Mouse (Mus musculus) heart, postnatal 10 days (tissue): ENCODE results near the gene Tnfrsf13b. TPM values are rescaled to one million over a fixed set of nuclear protein-coding genes. Genes with fewer than 3 reads are reported as not detected.
"Not testable (repeated sequence)": the region's sequence is repeated elsewhere in the genome, so short reads cannot be mapped to it uniquely, and the experiment has no call there.

ENCODE experiments used
- DNase-seq, 2 experiments: peaks; one replicate each; pipeline ENCODE4 v3.0.0; 2021
- intact Hi-C: fragments of 180-260 bp; cut with DNase I; formaldehyde crosslinking; loops from one replicate; pipeline ENCODE4 v1.15.1; 2025
- total RNA-seq, 2 experiments: library from RNA; stranded (reverse); gene quantifications; 2 replicates each; pipeline ENCODE4 v1.2.3; 2021

Tnfrsf13b gene
- total RNA-seq, 2 experiments from 2014 or later, result 0.91 to 1.0 TPM

GRCm38 (mm10) chr11:61163341-61163740 lies 36.8 kb downstream of the Tnfrsf13b start:
- intact Hi-C loops, result no loop called here
- no peak for DNase-seq

GRCm38 (mm10) chr11:61164366-61164765 lies 37.8 kb downstream of the Tnfrsf13b start:
- no peak for DNase-seq
- intact Hi-C loops, result no loop called here

- intact Hi-C loops, result no loop called here
- DNase-seq, result no peak
These were observed 38.3 kb downstream of the Tnfrsf13b start for GRCm38 (mm10) chr11:61164881-61165280.

DNA sequence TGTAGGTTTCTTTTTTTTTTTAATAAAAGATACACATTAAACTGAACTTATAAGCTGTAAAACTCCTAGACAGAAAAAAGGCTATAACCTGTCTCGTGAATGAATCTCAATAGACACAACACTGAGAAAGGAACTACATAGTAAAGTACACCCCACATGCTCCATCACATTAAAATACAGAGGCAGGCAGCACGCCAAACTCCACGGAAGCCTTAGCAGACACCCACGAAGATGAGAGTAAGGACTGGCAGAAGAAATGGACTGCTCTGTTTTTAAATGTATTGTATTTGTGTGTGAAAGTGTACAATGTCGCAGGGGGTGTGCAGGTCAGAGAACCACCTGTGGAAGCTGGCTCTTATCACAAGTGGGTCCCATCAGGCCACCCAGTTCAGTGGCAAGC lies 43.6 kb downstream of the Tnfrsf13b start:
- intact Hi-C loops, result no loop called here
- DNase-seq, result no peak

GRCm38 (mm10) chr11:61173477-61173876 lies 46.9 kb downstream of the Tnfrsf13b start:
- DNase-seq, intact Hi-C loops: not testable (repeated sequence)

DNA sequence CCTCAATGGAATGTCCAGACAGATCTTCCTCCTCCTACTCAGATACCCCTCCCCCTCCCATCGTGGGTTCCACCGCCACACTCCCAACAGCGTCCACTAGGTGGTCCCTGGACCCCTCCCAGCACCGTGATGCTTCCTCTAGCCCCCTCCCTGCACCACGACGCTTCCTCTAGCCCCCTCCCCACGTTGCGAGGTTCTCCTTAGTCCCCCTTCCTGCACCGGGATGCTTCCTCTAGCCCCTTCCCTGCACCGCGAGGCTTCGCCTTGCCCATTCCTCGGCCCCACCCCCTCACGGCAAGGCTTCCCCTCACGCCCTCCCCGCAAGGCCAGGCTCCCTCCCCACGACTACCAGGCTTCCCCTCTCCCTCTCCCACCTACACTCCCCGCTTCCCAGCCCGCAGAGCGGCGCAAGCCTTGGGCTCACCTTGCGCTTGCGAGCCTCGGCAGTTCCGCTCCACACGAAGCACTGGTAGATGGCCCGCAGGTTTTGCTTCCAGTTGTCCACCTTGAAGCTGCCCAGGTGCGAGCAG lies 47.8 kb downstream of the Tnfrsf13b start:
- intact Hi-C loops, result no loop called here
- no peak for DNase-seq

- intact Hi-C loops, result no loop called here
- peak; percentile 100 for DNase-seq
These were observed 48.5 kb downstream of the Tnfrsf13b start, which contains the start of gene Usp22 for GRCm38 (mm10) chr11:61174821-61175658. TSS of gene Usp22 (minus strand) at chr11:61175055.

DNA sequence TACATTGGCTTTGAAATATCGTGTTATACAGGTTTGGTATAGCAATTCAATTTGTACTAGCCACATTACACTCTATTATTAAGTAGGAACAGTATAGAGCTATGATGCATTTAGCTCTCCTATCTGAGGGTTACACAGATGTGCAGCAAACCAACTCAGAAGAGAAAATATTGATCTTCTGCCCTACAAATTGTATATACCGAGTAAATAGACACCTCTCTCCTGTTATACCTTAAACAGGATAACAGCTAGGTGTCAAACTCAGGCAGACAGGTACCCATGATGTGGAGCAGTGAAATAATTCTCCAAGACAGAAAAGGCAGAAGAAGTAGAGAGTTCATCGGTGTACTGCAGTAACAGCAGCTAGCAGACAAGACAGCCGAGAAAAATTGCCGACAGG lies 49.2 kb downstream of the Tnfrsf13b start:
- intact Hi-C loops, result no loop called here
- DNase-seq, result no peak

DNA sequence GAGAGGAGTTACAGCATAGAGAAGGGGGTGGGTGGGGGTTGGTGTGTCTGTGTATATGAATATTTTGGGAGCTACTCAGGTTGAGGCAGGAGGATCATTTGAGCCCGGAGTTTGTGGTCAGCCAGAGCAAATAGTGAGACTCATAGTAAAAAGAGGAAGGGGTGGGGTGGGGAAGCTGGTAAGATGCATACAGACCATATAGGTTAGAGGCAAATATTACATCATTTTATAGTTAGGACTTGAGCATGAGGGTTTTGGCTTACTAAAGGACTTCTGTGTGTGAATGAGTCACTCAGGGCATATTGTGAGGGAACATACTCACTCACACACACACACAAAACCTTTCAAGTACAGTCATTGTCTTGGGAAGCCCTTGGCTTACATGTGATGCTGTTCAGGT lies 49.8 kb downstream of the Tnfrsf13b start:
- intact Hi-C loops, result no loop called here
- DNase-seq, result no peak

DNA sequence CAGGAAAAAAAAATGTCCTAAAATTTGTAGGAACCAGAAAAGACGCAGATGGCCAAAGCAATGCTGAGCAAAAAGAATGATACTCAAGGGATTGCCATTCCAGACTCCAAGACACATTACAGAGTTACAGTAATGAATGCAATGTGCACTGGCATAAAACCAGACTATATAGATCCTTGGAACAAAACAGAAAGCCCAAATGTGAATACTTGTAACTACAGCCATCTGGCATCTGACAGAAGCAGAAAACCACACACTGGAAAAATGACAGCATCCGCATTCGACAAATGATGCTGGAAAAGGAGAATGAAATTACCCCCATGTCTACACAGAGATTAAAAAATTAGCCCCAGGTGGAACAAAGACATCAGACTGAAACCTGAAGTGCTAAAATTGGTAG lies 53.8 kb downstream of the Tnfrsf13b start:
- DNase-seq, result no peak
- intact Hi-C loops, result no loop called here

DNA sequence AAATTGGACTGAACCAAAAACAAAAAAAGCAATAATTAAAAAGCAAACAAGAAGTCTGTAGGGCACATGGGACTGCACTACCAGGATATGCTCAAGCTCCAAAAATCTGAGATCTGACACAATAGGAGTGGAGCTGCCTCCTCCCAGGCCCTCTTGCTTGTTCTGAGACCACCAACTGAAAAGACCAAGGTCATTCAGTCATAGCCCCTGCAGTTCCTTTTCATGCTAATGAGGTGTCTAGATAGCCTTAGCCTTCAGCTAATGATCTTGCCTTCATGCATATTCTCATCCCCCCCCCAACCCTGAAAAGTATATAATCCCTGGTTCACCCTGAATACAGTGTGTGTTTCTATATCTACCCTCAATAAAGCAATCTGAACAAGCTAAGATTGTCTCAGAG lies 55.1 kb downstream of the Tnfrsf13b start:
- intact Hi-C loops, result no loop called here
- DNase-seq, result no peak

DNA sequence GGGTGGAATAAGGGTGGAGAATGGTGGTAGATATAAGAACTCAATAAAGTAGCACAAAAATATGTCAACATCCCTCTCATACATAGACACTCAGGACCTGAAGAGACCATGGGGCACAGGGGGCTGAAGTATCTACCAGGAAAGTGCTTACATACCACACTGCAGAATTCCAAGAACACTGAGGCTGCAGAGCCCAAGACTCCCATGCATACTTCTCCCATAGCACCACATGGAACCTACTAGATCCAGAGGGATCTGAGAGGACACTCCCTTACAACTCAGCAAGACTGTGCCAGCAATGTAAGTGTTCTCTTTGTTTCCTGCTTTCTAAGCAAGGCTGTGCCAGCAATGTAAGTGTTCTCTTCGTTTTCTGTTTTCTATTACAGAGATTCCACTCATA lies 57.3 kb downstream of the Tnfrsf13b start:
- DNase-seq, result no peak

DNA sequence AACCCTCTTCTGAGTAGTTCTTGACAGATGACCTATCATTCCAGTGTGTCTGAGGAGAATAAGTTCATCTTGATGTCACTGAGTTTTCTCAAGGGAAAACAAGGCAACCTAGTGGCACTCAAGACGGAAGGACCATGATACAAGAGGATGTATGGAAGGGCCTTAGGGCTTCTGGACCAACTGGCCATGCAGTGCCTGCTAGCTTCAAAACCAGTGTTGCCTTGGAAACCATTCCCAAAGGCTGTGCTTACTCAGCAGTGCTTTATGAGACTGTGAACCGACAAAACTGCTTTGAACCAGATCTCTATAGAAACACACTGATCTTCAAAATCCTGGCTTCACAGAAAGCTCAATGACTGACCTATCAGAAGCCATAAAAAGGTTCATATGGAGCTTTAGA lies 64.2 kb downstream of the Tnfrsf13b start:
- DNase-seq, result no peak
- intact Hi-C loops, result loop anchor here (5.0 to 10.0 kb wide), 2 partner anchors 147 to 314 kb away; partner anchors contain the start of gene B9d1

More for the DNA sequence above, 57.3 kb downstream of the Tnfrsf13b start:
- intact Hi-C loops, result no loop called here

GRCm38 (mm10) chr11:61192123-61192522 lies 65.6 kb downstream of the Tnfrsf13b start:
- intact Hi-C loops, result loop anchor here (2.0 to 10.0 kb wide), 3 partner anchors 39 to 313 kb away; partner anchors contain the start of gene B9d1
- not testable (repeated sequence) for DNase-seq

DNA sequence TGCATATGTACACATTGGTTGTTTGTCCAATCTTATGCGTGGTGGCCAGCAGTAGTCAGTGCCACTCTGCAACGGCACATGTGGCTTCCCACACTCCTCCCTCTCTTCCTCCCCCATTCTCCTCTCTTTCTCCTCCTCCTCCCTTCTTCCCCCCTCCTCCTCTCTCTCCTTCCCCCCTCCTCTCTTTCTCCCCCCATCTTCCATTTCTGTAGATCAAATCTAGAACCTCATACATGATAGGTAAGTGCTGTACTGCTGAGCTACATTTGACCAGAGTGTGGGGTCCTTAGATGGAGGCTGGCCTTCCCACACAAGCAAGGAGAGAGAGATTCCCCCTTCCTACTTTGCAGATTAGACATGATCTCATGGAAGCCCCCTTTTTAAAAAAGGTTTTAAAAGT lies 66.2 kb downstream of the Tnfrsf13b start:
- no peak for DNase-seq
- intact Hi-C loops, result loop anchor here (1.0 to 10.0 kb wide), 5 partner anchors 38 to 312 kb away; partner anchors contain the start of gene B9d1

DNA sequence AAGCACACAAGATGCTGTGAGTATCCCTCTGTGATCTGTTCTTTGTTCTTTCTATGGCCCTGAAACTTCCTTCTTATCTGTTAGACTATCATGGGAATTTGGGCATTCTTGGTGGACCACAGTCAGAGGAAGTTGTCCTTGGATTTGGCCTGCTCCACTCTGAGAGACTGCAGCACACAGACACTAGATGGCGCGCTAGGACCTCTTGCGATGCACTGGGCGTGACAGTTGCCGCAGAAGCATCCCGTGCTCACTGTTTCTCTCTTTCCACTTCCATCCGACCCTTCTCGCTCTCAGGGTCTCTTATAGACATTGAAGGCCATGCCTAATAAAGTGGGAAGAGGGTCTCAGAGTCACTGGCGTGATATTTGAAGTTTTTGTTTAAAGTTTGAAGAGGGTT lies 66.8 kb downstream of the Tnfrsf13b start:
- DNase-seq, result peak; percentile 85 to 92
- intact Hi-C loops, result loop anchor here (1.0 to 10.0 kb wide), 5 partner anchors 37 to 311 kb away; partner anchors contain the start of gene B9d1

GRCm38 (mm10) chr11:61196616-61197353 lies 70.2 kb downstream of the Tnfrsf13b start:
- intact Hi-C loops, result loop anchor here (10.0 kb wide), 1 partner anchor 308 kb away; the partner anchor contains the start of gene B9d1
- no peak for DNase-seq

- no peak for DNase-seq
- intact Hi-C loops, result loop anchor here (10.0 kb wide), 1 partner anchor 307 kb away; the partner anchor contains the start of gene B9d1
These were observed 71.4 kb downstream of the Tnfrsf13b start for GRCm38 (mm10) chr11:61197935-61198334.
